Mouse (Mus musculus) megakaryocyte-erythroid progenitor cell, adult 5 weeks (primary cell): ENCODE measurements around the gene Naa38. TPM values are rescaled to one million over a fixed set of nuclear protein-coding genes. Genes with fewer than 3 reads are reported as not detected.

Experiments used
- polyA plus RNA-seq: library from polyadenylated mRNA; stranded (reverse); fragments of >175 nt; gene quantifications from 2 replicates; pipeline ENCODE4 v1.2.3, GENCODE M21; 2012

The Naa38 gene
- 114 and 133 TPM in 2 replicates for polyA plus RNA-seq

GRCm38 (mm10) chr11:69395235-69395633 lies at the start of gene Naa38, which contains the start of gene Cyb5d1:
TSS of gene Naa38 (plus strand) at chr11:69395487.
TSS of gene Cyb5d1 (minus strand) at chr11:69395631.

GRCm38 (mm10) chr11:69369215-69369989 lies 25.9 kb upstream of the Naa38 start, which contains the start of gene Chd3:
TSS of gene Chd3 (minus strand) at chr11:69369406.

GRCm38 (mm10) chr11:69398059-69398458 lies 2.8 kb downstream of the Naa38 start, which contains the start of gene Tmem88:
TSS of gene Tmem88 (minus strand) at chr11:69398234.

GRCm38 (mm10) chr11:69413221-69414181 lies 18.2 kb downstream of the Naa38 start, which contains the start of gene Kdm6b:
TSS of gene Kdm6b (minus strand) at chr11:69413675.

Other genes starting within 250 kb of the Naa38 start
- not detected in 2 replicates for gene Alox12b, start 238.5 kb upstream of the Naa38 start, polyA plus RNA-seq
- gene Alox8, start 197.6 kb upstream of the Naa38 start, polyA plus RNA-seq = 0.02 and 0.43 TPM in 2 replicates
- gene Gucy2e, start 158.5 kb upstream of the Naa38 start, polyA plus RNA-seq = 0.01 TPM in 1 of 2 replicates, not detected in the other
- 22.6 and 44.8 TPM in 2 replicates for gene Cntrob, start 71.7 kb upstream of the Naa38 start, polyA plus RNA-seq
- gene Trappc1, start 71.5 kb upstream of the Naa38 start, polyA plus RNA-seq = 5.1 and 6.6 TPM in 2 replicates
- gene Kcnab3, start 69.2 kb upstream of the Naa38 start, polyA plus RNA-seq = 0.16 and 0.42 TPM in 2 replicates
- gene Rnf227, start 55.0 kb upstream of the Naa38 start, polyA plus RNA-seq = 3.1 and 7.6 TPM in 2 replicates
- 147 and 202 TPM in 2 replicates for gene Chd3, start 26.1 kb upstream of the Naa38 start, polyA plus RNA-seq
- 8.7 and 8.8 TPM in 2 replicates for gene Cyb5d1, start 144 bp downstream of the Naa38 start, polyA plus RNA-seq
- gene Tmem88, start 2.7 kb downstream of the Naa38 start, polyA plus RNA-seq = 1.6 and 2.5 TPM in 2 replicates
- 242 and 341 TPM in 2 replicates for gene Kdm6b, start 18.2 kb downstream of the Naa38 start, polyA plus RNA-seq
- gene Dnah2, start 153.6 kb downstream of the Naa38 start, polyA plus RNA-seq = 0.03 TPM in 1 of 2 replicates, not detected in the other
- 0.69 and 1.4 TPM in 2 replicates for gene Efnb3, start 164.7 kb downstream of the Naa38 start, polyA plus RNA-seq
- gene Wrap53, start 184.8 kb downstream of the Naa38 start, polyA plus RNA-seq = 15.1 and 19.3 TPM in 2 replicates
- gene Trp53, start 184.9 kb downstream of the Naa38 start, polyA plus RNA-seq = 107 and 113 TPM in 2 replicates
- gene Atp1b2, start 210.5 kb downstream of the Naa38 start, polyA plus RNA-seq = 60.8 and 72.4 TPM in 2 replicates
- gene Shbg, start 222.4 kb downstream of the Naa38 start, polyA plus RNA-seq = not detected in 2 replicates
- gene Sat2, start 226.5 kb downstream of the Naa38 start, polyA plus RNA-seq = not detected in 2 replicates
- 78.1 and 86.4 TPM in 2 replicates for gene Fxr2, start 237.5 kb downstream of the Naa38 start, polyA plus RNA-seq